Mouse (Mus musculus): ENCODE results near the gene Kctd4. TPM values are rescaled to one million over a fixed set of nuclear protein-coding genes. Genes with fewer than 3 reads are reported as not detected.
"Not testable (repeated sequence)": the region's sequence is repeated elsewhere in the genome, so short reads cannot be mapped to it uniquely, and the experiment has no call there.

Kctd4 gene
- not detected in 2 replicates for polyA plus RNA-seq (2012; rRNA removed)

DNA sequence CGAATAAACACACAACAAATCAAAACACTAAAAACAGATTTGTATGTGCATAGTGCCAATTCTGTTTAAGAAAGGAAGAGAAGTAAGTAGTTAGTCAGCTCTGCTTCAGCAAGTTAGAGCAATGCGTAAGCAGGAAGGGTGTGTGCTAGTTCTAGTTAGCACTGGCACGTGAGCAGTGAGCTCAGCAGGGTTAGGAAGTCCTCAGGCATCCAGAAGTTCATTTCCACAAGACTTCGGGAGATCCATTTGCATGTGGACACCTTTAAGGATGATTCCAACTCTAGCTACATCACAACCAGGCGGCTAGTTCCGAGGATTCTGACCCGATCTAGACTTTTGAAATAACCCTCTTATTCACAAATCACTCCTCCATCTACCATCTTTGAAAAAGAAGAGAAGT, at the start of gene Kctd4:
Gene Kctd4 (plus strand): TSS at position 244 of the 400 bp plus-strand sequence.
- WGBS = 88% methylated on average over 7 of the region's 7 CpGs
- no peak for DNase-seq (ENCODE audit: low read depth, low spot score)

- DNase-seq (ENCODE audit: low read depth, low spot score) = no peak
- 91% methylated on average over 8 of the region's 8 CpGs for WGBS
Measured at GRCm38 (mm10) chr14:75906931-75907330, 47.9 kb upstream of the Kctd4 start.

GRCm38 (mm10) chr14:75911968-75912367, 42.8 kb upstream of the Kctd4 start:
- no peak for DNase-seq (ENCODE audit: low read depth, low spot score)
- 68% methylated on average over 6 of the region's 6 CpGs for WGBS

DNA sequence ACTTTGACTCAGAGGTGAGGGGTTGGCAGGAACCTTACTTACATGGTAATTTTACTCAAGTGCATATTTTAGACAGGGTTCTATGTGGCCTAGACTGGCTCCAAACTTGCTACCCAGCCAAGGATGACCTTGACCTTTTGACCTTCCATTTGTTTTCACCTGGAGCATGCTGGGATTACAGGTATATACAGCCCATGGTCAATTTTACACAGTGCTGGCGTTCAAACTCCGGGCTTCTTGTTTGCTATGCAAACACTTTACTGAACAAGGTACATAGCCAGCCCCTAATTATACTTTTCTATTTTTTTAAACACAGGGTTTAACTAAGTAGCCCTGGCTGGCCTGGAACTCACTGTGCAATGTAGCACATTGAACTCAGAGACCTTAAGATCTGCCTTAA, 42.1 kb upstream of the Kctd4 start:
- WGBS = 38% methylated on average over 2 of the region's 2 CpGs
- DNase-seq (ENCODE audit: low read depth, low spot score) = no peak

DNA sequence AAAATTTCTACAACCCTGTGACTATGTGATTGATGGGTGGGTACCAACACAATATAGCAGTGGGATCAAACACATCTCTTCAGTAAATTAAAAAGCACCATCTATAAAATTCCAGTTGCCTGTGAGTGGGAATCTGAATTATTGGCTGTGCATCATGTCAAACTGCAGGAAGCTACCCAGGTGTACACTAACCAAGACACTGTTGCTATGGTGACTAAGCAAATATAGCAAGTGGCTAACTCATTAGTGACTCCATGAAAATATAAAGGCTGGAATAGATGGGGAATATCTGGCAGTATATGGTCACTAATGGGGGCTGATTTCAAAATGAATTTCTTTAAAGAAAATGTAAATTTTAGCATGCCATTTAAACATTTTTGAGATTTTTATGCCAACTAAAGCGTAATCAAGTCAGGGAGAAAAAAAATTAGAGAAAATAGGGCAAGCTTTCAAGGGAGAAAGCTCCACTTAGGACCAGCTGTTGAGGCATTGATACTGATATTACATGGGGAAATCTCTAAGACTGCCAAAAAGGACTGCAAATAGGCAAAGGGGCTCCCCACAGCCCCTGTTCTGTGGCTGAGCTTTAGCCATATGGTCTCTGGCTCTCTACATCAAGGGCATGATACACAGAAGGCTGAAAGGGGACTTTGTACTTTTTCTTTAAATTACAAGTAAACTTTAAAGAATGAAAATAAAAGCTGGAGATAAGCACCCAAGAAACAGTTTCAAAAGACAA, 31.3 kb upstream of the Kctd4 start:
- 91% methylated on average over 1 of the region's 1 CpGs for WGBS
- DNase-seq (ENCODE audit: low read depth, low spot score) = no peak

DNA sequence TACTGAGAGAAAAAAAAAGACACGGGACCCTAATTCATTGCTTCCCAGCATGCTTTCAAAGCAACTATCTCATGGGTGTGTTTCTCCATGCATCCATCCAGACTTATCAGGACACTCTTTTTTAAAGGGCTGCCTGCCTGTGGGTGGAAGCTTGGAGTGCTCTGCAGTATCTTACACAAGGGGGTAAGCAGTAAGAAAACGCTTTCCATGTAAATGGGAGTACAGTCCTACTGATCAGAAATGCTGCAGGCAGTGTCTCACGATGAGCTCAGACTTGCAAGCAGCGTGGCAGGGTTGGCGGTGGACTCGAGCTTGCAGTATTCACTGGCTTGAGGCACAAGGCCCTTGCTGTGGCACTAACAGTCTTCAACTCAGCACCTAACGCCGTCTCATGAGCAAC, 25.1 kb upstream of the Kctd4 start:
- WGBS = 95% methylated on average over 8 of the region's 8 CpGs

GRCm38 (mm10) chr14:75931266-75931665, 23.5 kb upstream of the Kctd4 start:
- WGBS = 97% methylated on average over 23 of the region's 23 CpGs
- no peak for DNase-seq (ENCODE audit: low read depth, low spot score)

More for the DNA sequence above, 25.1 kb upstream of the Kctd4 start:
- DNase-seq (ENCODE audit: low read depth, low spot score) = not testable (repeated sequence)

- 92% methylated on average over 2 of the region's 2 CpGs for WGBS
- no peak for DNase-seq (ENCODE audit: low read depth, low spot score)
Measured at GRCm38 (mm10) chr14:75934359-75934758, 20.4 kb upstream of the Kctd4 start.

- WGBS = 27% methylated on average over 1 of the region's 1 CpGs
Measured at GRCm38 (mm10) chr14:75937714-75938113, 17.1 kb upstream of the Kctd4 start.

GRCm38 (mm10) chr14:75941500-75941899, 13.3 kb upstream of the Kctd4 start:
- no peak for DNase-seq (ENCODE audit: low read depth, low spot score)
- WGBS = 96% methylated on average over 1 of the region's 1 CpGs

More at GRCm38 (mm10) chr14:75937714-75938113, 17.1 kb upstream of the Kctd4 start:
- no peak for DNase-seq (ENCODE audit: low read depth, low spot score)

- no peak for DNase-seq (ENCODE audit: low read depth, low spot score)
- 54% methylated on average over 3 of the region's 3 CpGs for WGBS
Measured at GRCm38 (mm10) chr14:75942365-75942764, 12.4 kb upstream of the Kctd4 start.

DNA sequence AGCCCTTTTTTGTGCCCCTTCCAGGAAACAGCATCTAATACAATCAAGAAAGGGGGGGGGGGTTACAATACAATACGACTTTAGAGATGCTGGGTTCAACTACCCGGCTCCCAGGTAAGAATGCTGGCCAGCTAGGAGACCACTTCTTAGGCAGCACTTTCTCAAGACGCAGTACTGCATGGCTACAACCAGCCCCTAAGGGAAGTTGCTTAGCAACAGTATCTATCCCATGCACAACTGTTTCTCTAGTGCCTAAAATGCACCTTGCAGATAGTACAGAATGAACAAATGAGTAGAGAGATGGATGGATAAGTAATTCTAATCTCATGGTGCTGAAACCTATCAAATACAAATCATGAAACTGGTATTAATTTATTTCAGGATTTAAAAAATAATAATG, 7.1 kb upstream of the Kctd4 start:
- 83% methylated on average over 3 of the region's 3 CpGs for WGBS
- no peak for DNase-seq (ENCODE audit: low read depth, low spot score)

DNA sequence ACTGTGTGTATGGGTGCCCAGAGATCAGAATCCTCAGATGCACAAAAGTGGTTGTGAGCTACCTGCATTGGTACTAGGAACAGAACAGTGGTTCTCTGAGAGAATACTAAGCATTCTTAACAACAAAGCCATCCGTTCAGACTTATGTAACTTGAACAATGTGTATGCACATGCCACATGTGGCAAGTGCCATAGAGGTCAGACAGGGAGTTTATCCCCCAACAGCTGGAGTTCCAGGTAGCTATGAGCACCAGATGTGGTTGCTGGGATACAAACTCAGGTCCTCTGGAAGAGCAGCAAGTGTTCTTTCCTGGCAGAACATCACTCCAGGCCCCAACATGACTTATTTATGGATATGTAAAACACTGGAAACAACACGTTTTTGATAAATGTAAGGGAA, 1.8 kb upstream of the Kctd4 start:
- WGBS = 71% methylated on average over 2 of the region's 2 CpGs
- no peak for DNase-seq (ENCODE audit: low read depth, low spot score)

DNA sequence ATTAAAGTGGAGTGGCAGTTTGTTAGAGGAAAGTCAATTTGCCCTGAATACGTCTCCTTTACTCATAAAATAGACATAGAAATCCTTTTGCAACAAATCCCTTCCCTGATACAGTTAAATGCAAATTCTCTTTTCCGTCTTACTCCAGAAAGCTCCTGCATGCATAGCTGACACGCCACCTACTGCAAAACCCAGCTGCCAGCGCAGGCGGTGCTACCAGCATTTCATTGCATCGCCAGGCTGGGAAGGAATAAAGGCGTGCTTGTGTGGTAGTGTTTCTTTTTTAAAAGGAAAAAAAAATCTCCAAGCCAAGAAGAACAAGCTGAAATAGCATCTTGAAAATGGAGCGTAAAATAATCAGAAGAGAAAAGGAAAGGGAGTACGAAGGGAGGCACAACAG, 7.4 kb downstream of the Kctd4 start:
- no peak for DNase-seq (ENCODE audit: low read depth, low spot score)
- WGBS = 89% methylated on average over 9 of the region's 9 CpGs

- WGBS = 71% methylated on average over 5 of the region's 5 CpGs
Measured at GRCm38 (mm10) chr14:75963215-75963614, 8.4 kb downstream of the Kctd4 start.

GRCm38 (mm10) chr14:75964000-75964399, 9.2 kb downstream of the Kctd4 start:
- no peak for DNase-seq (ENCODE audit: low read depth, low spot score)
- WGBS = 74% methylated on average over 5 of the region's 5 CpGs

More at GRCm38 (mm10) chr14:75963215-75963614, 8.4 kb downstream of the Kctd4 start:
- DNase-seq (ENCODE audit: low read depth, low spot score) = no peak

GRCm38 (mm10) chr14:75964433-75964832, 9.6 kb downstream of the Kctd4 start:
- WGBS = 88% methylated on average over 1 of the region's 1 CpGs

GRCm38 (mm10) chr14:75967291-75967690, 12.5 kb downstream of the Kctd4 start:
- WGBS = 40% methylated on average over 5 of the region's 5 CpGs
- no peak for DNase-seq (ENCODE audit: low read depth, low spot score)

More at GRCm38 (mm10) chr14:75964433-75964832, 9.6 kb downstream of the Kctd4 start:
- no peak for DNase-seq (ENCODE audit: low read depth, low spot score)

- no peak for DNase-seq (ENCODE audit: low read depth, low spot score)
- WGBS = 66% methylated on average over 3 of the region's 3 CpGs
Measured at GRCm38 (mm10) chr14:75976107-75976506, 21.3 kb downstream of the Kctd4 start.

DNA sequence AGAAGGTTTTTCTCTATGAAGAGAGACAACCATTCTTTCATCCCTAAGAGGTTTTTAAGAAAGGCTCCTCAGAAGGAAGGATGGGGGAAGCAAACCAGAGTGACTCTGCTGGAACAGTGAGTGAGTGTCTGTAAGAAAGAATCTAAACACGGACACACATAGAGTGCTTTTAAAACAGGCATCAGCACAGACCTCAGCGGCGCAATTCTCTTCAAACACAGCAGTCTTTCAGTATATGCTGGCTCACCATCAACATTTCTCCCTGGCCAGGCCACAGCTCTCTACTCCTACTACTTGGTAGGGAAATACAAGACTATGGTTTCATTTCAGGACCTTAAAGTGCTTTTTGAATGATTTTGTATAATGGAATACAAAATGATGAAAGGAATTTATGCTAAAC, 26.4 kb downstream of the Kctd4 start:
- WGBS = 85% methylated on average over 3 of the region's 3 CpGs

GRCm38 (mm10) chr14:75983891-75984290, 29.1 kb downstream of the Kctd4 start:
- no peak for DNase-seq (ENCODE audit: low read depth, low spot score)
- 95% methylated on average over 2 of the region's 2 CpGs for WGBS

More for the DNA sequence above, 26.4 kb downstream of the Kctd4 start:
- DNase-seq (ENCODE audit: low read depth, low spot score) = no peak

Data from large intestine, adult 2 months (tissue).